Mouse (Mus musculus) thymus, postnatal 0 days (tissue): ENCODE results near the gene 1700001P01Rik. TPM values are rescaled to one million over a fixed set of nuclear protein-coding genes. Genes with fewer than 3 reads are reported as not detected.

ENCODE experiments used
- DNase-seq: peaks from one replicate; pipeline ENCODE4 v3.0.0-alpha.2; 2015; ENCODE audit warnings: low spot score
- polyA plus RNA-seq: library from polyadenylated mRNA; unstranded; fragments of >200 nt; fragmentation: Nextera tagmentation; extraction: Ambion mirVana; gene quantifications from 2 replicates; pipeline ENCODE4 v1.2.1, GENCODE M21; 2015

The 1700001P01Rik gene
- 0.44 TPM in 1 of 2 replicates, not detected in the other for polyA plus RNA-seq

- DNase-seq: no peak
These were observed at the start of gene 1700001P01Rik for GRCm38 (mm10) chr11:97775808-97776496. 1700001P01Rik (minus strand) TSS chr11:97775918.

- peak; percentile 85 for DNase-seq
These were observed 49.6 kb upstream of the 1700001P01Rik start for GRCm38 (mm10) chr11:97825295-97825694.

- no peak for DNase-seq
These were observed 49.2 kb upstream of the 1700001P01Rik start for GRCm38 (mm10) chr11:97824895-97825294.

- no peak for DNase-seq
These were observed 48.5 kb upstream of the 1700001P01Rik start for GRCm38 (mm10) chr11:97824168-97824567.

GRCm38 (mm10) chr11:97822840-97823603 lies 47.3 kb upstream of the 1700001P01Rik start:
- no peak for DNase-seq

- no peak for DNase-seq
These were observed 45.8 kb upstream of the 1700001P01Rik start for GRCm38 (mm10) chr11:97821401-97822064.

GRCm38 (mm10) chr11:97820840-97821239 lies 45.1 kb upstream of the 1700001P01Rik start:
- no peak for DNase-seq

GRCm38 (mm10) chr11:97819923-97820322 lies 44.2 kb upstream of the 1700001P01Rik start:
- no peak for DNase-seq

GRCm38 (mm10) chr11:97819102-97819501 lies 43.4 kb upstream of the 1700001P01Rik start:
- no peak for DNase-seq

GRCm38 (mm10) chr11:97818571-97818970 lies 42.9 kb upstream of the 1700001P01Rik start:
- DNase-seq: no peak

GRCm38 (mm10) chr11:97818003-97818402 lies 42.3 kb upstream of the 1700001P01Rik start:
- no peak for DNase-seq

GRCm38 (mm10) chr11:97817379-97817778 lies 41.7 kb upstream of the 1700001P01Rik start:
- DNase-seq: no peak

- DNase-seq: no peak
These were observed 41.2 kb upstream of the 1700001P01Rik start for GRCm38 (mm10) chr11:97816916-97817315.

- DNase-seq: no peak
These were observed 40.5 kb upstream of the 1700001P01Rik start for GRCm38 (mm10) chr11:97816176-97816575.

- no peak for DNase-seq
These were observed 40.0 kb upstream of the 1700001P01Rik start for GRCm38 (mm10) chr11:97815736-97816135.

GRCm38 (mm10) chr11:97813746-97814515 lies 38.2 kb upstream of the 1700001P01Rik start:
- DNase-seq: no peak

- no peak for DNase-seq
These were observed 37.4 kb upstream of the 1700001P01Rik start for GRCm38 (mm10) chr11:97813085-97813484.

GRCm38 (mm10) chr11:97812491-97812921 lies 36.8 kb upstream of the 1700001P01Rik start:
- no peak for DNase-seq

- DNase-seq: no peak
These were observed 36.0 kb upstream of the 1700001P01Rik start for GRCm38 (mm10) chr11:97811569-97812362.

- DNase-seq: no peak
These were observed 35.3 kb upstream of the 1700001P01Rik start for GRCm38 (mm10) chr11:97810970-97811369.
